Mouse (Mus musculus) erythroblast, embryonic 14.5 days (primary cell): ENCODE data around the gene Zbtb6. TPM values are rescaled to one million over a fixed set of nuclear protein-coding genes. Genes with fewer than 3 reads are reported as not detected.

ENCODE experiments used
- H3K27me3 ChIP-seq: 2 replicates; pipeline ENCODE4 v1.6.1; 2012; ENCODE audit warnings: inconsistent platforms; ENCODE audit not compliant: control insufficient read depth
- H3K36me3 ChIP-seq: 2 replicates; pipeline ENCODE4 v1.6.1; 2012; ENCODE audit warnings: mild to moderate bottlenecking, inconsistent platforms; ENCODE audit not compliant: control insufficient read depth
- H3K4me1 ChIP-seq: 2 replicates; pipeline ENCODE4 v1.6.1; 2012; ENCODE audit warnings: inconsistent platforms; ENCODE audit not compliant: control insufficient read depth
- H3K4me3 ChIP-seq: replicated peaks from 2 replicates; pipeline ENCODE3; 2012; ENCODE audit warnings: moderate library complexity, mild to moderate bottlenecking, inconsistent platforms
- H3K9me3 ChIP-seq: 2 replicates; pipeline ENCODE4 v1.6.1; 2012; ENCODE audit warnings: low read length, inconsistent platforms, mixed read lengths; ENCODE audit not compliant: control insufficient read depth
- GATA1 ChIP-seq: IDR thresholded peaks from 2 replicates; pipeline ENCODE4 v1.6.1; 2012; ENCODE audit warnings: low read length, inconsistent platforms, mixed read lengths
- TAL1 ChIP-seq: IDR thresholded peaks from 3 replicates; pipeline ENCODE4 v1.6.1; 2012; ENCODE audit warnings: low read length, inconsistent platforms, mixed read lengths
- polyA plus RNA-seq: library from polyadenylated mRNA; stranded (reverse); fragments of >175 nt; gene quantifications from 2 replicates; pipeline ENCODE4 v1.2.3, GENCODE M21; 2012

The Zbtb6 gene
- polyA plus RNA-seq = 0.01 and 0.04 TPM in 2 replicates

GRCm38 (mm10) chr2:37442611-37443591 lies at the start of gene Zbtb6, which contains the start of the genes Zbtb26 and Rabgap1:
Zbtb6 (minus strand) TSS chr2:37443171.
Zbtb26 (minus strand) TSS chr2:37443135.
Rabgap1 (plus strand) TSS chr2:37443279.
- Histone ChIP-seq H3K4me3 (peak within 1 kb of the TSS; percentile 85), H3K27me3 (no peaks in the 10 kb centered on the region), H3K36me3 (peaks cover 2% of the 10 kb centered on the region), H3K9me3 (no peaks in the 10 kb centered on the region), H3K4me1 (peaks cover 48% of the 10 kb centered on the region)
- TF ChIP-seq GATA1 (no peak), TAL1 (no peak)

GRCm38 (mm10) chr2:37488956-37489355 lies 46.0 kb upstream of the Zbtb6 start:
- Histone ChIP-seq H3K9me3 (no peaks in the 10 kb centered on the region), H3K36me3 (peaks cover 38% of the 10 kb centered on the region), H3K27me3 (no peaks in the 10 kb centered on the region), H3K4me3 (no peak overlapping the region), H3K4me1 (peaks cover 15% of the 10 kb centered on the region)
- TF ChIP-seq TAL1 (no peak), GATA1 (no peak)

DNA sequence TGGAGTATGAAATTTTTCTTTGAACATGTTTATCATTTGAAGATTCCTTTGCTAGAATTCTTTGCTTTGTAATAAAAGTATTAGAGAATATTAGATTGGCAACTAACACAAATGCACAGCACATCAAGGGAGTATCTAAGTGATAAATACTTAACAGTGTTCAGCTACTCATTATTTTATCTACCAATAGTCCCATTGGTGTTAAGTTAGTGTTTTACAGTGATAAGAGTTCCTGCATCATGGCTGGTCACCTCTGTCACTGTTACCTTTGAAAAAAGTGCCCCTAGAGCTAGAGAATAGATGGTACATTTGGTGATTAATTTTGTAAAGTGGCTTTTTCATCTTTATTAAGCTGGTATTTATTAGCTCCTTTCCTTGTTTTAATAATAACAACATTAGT lies 43.4 kb upstream of the Zbtb6 start:
- H3K9me3 ChIP-seq = no peaks in the 10 kb centered on the region
- no peak overlapping the region for H3K4me3 ChIP-seq
- H3K27me3 ChIP-seq = no peaks in the 10 kb centered on the region
- peaks cover 34% of the 10 kb centered on the region for H3K36me3 ChIP-seq
- peaks cover 15% of the 10 kb centered on the region for H3K4me1 ChIP-seq
- no peak for TF ChIP-seq GATA1
- TF ChIP-seq TAL1 = no peak

- Histone ChIP-seq H3K4me1 (peaks cover 18% of the 10 kb centered on the region), H3K4me3 (no peak overlapping the region), H3K9me3 (no peaks in the 10 kb centered on the region), H3K36me3 (peaks cover 34% of the 10 kb centered on the region), H3K27me3 (no peaks in the 10 kb centered on the region)
- TF ChIP-seq TAL1 = no peak
- no peak for TF ChIP-seq GATA1
These were observed 42.4 kb upstream of the Zbtb6 start for GRCm38 (mm10) chr2:37485370-37485769.

GRCm38 (mm10) chr2:37484165-37484564 lies 41.2 kb upstream of the Zbtb6 start:
- no peak overlapping the region for H3K4me3 ChIP-seq
- TF ChIP-seq TAL1 = no peak
- peaks cover 28% of the 10 kb centered on the region for H3K36me3 ChIP-seq

DNA sequence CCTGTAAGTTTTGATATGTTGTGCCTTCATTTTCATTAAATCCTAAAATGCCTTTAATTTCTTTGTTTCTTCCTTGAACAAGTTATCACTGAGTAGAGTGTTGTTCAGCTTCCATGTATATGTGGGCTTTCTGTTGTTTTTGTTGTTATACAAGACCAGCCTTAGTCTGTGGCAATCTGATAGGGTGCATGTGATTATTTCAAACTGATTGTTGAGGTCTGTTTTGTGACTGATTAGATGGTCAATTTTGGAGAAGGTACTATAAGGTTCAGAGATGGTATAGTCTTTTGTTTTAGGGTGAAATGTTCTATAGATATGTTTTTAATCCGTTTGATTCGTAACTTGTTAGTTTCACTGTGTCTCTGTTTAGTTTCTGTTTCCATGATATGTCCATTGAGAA lies 37.1 kb upstream of the Zbtb6 start:
- Histone ChIP-seq H3K36me3 (peaks cover 40% of the 10 kb centered on the region), H3K27me3 (no peaks in the 10 kb centered on the region), H3K9me3 (no peaks in the 10 kb centered on the region), H3K4me1 (peaks cover 11% of the 10 kb centered on the region), H3K4me3 (no peak overlapping the region)
- TF ChIP-seq TAL1 = peak; percentile 13; the same call in 1 of the 3 replicates
- no peak for TF ChIP-seq GATA1

More at GRCm38 (mm10) chr2:37484165-37484564, 41.2 kb upstream of the Zbtb6 start:
- H3K4me1 ChIP-seq = peaks cover 26% of the 10 kb centered on the region
- no peaks in the 10 kb centered on the region for H3K9me3 ChIP-seq
- no peaks in the 10 kb centered on the region for H3K27me3 ChIP-seq

- H3K27me3 ChIP-seq = no peaks in the 10 kb centered on the region
- no peaks in the 10 kb centered on the region for H3K9me3 ChIP-seq
- H3K4me3 ChIP-seq = no peak overlapping the region
- H3K4me1 ChIP-seq = peaks cover 11% of the 10 kb centered on the region
- TF ChIP-seq TAL1 = no peak
- TF ChIP-seq GATA1 = no peak
- peaks cover 36% of the 10 kb centered on the region for H3K36me3 ChIP-seq
These were observed 36.6 kb upstream of the Zbtb6 start for GRCm38 (mm10) chr2:37479559-37479958.

- Histone ChIP-seq H3K4me1 (peaks cover 5% of the 10 kb centered on the region), H3K36me3 (peaks cover 9% of the 10 kb centered on the region), H3K9me3 (no peaks in the 10 kb centered on the region), H3K4me3 (no peak overlapping the region), H3K27me3 (no peaks in the 10 kb centered on the region)
- TF ChIP-seq TAL1 = no peak
- TF ChIP-seq GATA1 = no peak
These were observed 23.3 kb upstream of the Zbtb6 start for GRCm38 (mm10) chr2:37466266-37466665.

DNA sequence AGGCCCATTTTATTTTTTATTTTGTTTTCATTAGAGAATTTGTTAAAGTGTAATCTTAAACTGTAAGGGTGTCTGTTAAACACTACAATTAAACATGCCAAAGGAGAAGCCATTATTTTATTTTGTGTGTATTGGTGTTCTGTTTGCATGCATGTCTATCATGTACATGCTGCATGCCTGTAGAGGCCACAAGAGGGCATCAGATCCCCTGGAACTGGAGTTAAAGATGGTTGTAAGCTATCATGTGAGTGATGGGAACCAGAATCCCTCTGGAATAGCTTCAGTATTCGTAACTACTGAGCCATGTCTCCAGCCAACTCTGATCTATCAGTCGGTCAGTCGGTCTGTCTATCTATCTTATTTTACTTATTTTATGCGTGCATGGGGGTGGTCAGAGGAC lies 17.7 kb upstream of the Zbtb6 start:
- TF ChIP-seq GATA1 (no peak), TAL1 (no peak)
- Histone ChIP-seq H3K4me1 (peaks cover 5% of the 10 kb centered on the region), H3K9me3 (peaks cover 3% of the 10 kb centered on the region; the same call in 1 of the 2 replicates), H3K36me3 (peaks cover 4% of the 10 kb centered on the region), H3K4me3 (no peak overlapping the region), H3K27me3 (no peaks in the 10 kb centered on the region)
